Comparison of ENCODE assay signal across 1 mouse cellular context in the genomic region with DNA sequence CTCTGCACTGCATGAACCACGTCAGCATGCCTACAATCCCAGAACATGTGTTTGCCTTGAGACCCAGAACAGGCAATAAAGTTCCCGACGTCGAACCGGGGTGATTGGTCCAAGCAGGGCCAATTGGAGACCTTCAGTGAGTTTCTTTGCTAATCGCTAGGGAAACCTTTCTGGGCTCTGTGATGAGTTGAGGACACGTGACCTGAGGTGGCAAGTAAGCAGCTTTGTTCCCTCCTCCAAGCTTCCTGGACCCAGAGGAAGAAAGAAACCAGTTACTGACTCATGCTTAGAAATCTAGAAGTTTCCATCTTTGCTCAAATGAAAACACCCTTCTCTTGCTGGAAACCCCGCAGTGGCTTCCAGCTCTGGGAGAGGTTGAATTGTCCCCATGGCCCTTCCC.
TF ChIP-seq lines count a peak whose summit lies in the region.

No protein-coding gene starts in this region.

TF ChIP-seq in MEL, 35 proteins besides CTCF, POLR2A, EP300 and RAD21 (continued from another document):
- TF ChIP-seq USF1 (IDR thresholded peaks at IDR 0.05; ENCODE audit: low read depth, low read length), result peak; percentile 65
- no peak for TF ChIP-seq NELFE (IDR thresholded peaks at IDR 0.05; ENCODE audit: low read depth, low read length)
